Mouse (Mus musculus) natural killer cell, adult 2 months (primary cell): ENCODE measurements around the gene Spin4.

Experiments
- DNase-seq, 2 experiments: peaks; one replicate each; pipeline ENCODE4 v3.0.0; 2022; ENCODE audit warnings: low spot score in 2 of 2

The Spin4 gene

GRCm38 (mm10) chrX:95026361-95026892, at the start of gene Spin4:
Gene Spin4 (minus strand): TSS chrX:95026682.
- no peak for DNase-seq

- no peak for DNase-seq
These were observed 1.4 kb upstream of the Spin4 start for GRCm38 (mm10) chrX:95027907-95028306.

- DNase-seq: no peak
These were observed 612 bp downstream of the Spin4 start for GRCm38 (mm10) chrX:95025779-95026360.

- no peak for DNase-seq
These were observed 14.4 kb downstream of the Spin4 start for GRCm38 (mm10) chrX:95012033-95012432.

- DNase-seq: no peak
These were observed 27.6 kb downstream of the Spin4 start for GRCm38 (mm10) chrX:94998845-94999244.

- DNase-seq: no peak
These were observed 32.4 kb downstream of the Spin4 start for GRCm38 (mm10) chrX:94994113-94994512.

- DNase-seq: no peak
These were observed 35.6 kb downstream of the Spin4 start for GRCm38 (mm10) chrX:94990903-94991302.

GRCm38 (mm10) chrX:94990080-94990825, 36.2 kb downstream of the Spin4 start:
- DNase-seq: no peak
